Mouse (Mus musculus): ENCODE results near the gene Slc23a2. TPM values are rescaled to one million over a fixed set of nuclear protein-coding genes. Genes with fewer than 3 reads are reported as not detected.

Gene Slc23a2
- 10 to 100 TPM; 24.4 to 30.7 TPM for total RNA-seq (2023)

GRCm38 (mm10) chr2:132144971-132145691, at the start of gene Slc23a2:
Gene Slc23a2, minus strand, starts transcription at chr2:132145108.

DNA sequence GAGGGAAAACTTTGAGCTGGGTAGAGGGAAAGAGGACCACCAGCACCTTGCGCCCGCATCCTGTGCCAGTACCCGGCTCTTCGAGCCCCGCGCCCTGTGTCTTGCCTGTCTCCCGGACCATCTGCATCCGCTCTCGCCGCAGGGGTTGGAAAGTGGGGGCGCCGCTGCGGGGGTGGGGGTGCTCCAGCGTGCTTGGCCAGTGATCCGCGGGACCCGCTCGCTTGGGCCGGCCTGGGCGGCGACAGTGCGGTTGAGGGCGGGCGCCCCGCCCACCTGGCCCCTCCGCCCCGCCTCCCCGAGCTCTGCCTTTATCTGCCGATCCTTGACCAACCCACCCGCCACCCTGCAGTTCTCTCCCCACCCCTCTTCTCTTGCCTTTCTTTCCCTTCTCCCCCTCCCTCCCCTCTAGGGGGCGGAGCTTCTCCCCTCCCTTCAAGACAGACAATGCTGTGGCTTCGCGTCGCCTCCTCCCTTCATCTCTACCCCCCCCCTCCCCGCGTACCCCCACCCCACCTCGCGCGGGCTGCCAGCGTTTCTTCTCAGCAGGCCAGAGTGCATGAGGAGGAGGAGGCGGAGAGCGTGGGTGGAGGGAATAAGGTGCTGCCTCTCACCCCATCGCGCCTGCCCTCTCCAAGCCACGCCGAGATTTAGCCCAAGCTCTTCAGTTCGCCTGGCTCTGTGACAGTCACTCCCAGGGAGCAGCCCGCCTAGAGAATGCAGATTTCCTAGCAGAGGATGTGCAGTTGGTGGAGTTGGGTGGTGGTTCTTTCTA, 115.1 kb downstream of the Slc23a2 start, which contains the start of gene Rassf2:
Gene Rassf2, minus strand, starts transcription at position 613 of the 772 bp plus-strand sequence.

Other genes with a start within 250 kb of the Slc23a2 start
- gene Prnp, start 235.2 kb downstream of the Slc23a2 start, total RNA-seq (2023), result 10 to 100 TPM; 23.7 to 32.7 TPM
- gene Prn, start 235.2 kb downstream of the Slc23a2 start, total RNA-seq (2023), result not detected
- not detected for gene Prnd, start 194.2 kb downstream of the Slc23a2 start, total RNA-seq (2023)
- gene Rassf2, start 114.8 kb downstream of the Slc23a2 start, total RNA-seq (2023), result 10 to 100 TPM; 79.5 to 93.2 TPM
- gene Tmem230, start 102.7 kb upstream of the Slc23a2 start, total RNA-seq (2023), result 10 to 100 TPM; 26.5 to 30.0 TPM
- 100 to 1,000 TPM; 180 to 207 TPM for gene Pcna, start 108.2 kb upstream of the Slc23a2 start, total RNA-seq (2023)
- 10 to 100 TPM; 47.5 to 53.0 TPM for gene Cds2, start 118.0 kb upstream of the Slc23a2 start, total RNA-seq (2023)
- not detected for gene Prokr2, start 240.3 kb upstream of the Slc23a2 start, total RNA-seq (2023)

Measured in monocyte, adult 59 days (primary cell).